Mouse (Mus musculus): Measurements from ENCODE around the gene Olfr1120. TPM values are rescaled to one million over a fixed set of nuclear protein-coding genes. Genes with fewer than 3 reads are reported as not detected.

The Olfr1120 gene
- polyA plus RNA-seq, 1 experiment, result not detected

Other genes starting within 250 kb of the Olfr1120 start
- gene Olfr259, start 240.2 kb upstream of the Olfr1120 start, polyA plus RNA-seq (2012; rRNA removed), result not detected in 2 replicates
- gene Olfr1110, start 214.5 kb upstream of the Olfr1120 start, polyA plus RNA-seq (2012; rRNA removed), result not detected in 2 replicates
- not detected in 2 replicates for gene Olfr1111, start 202.2 kb upstream of the Olfr1120 start, polyA plus RNA-seq (2012; rRNA removed)
- gene Olfr1112, start 167.0 kb upstream of the Olfr1120 start, polyA plus RNA-seq (2012; rRNA removed), result not detected in 2 replicates
- gene Olfr1113, start 145.8 kb upstream of the Olfr1120 start, polyA plus RNA-seq (2012; rRNA removed), result not detected in 2 replicates
- not detected in 2 replicates for gene Olfr1115, start 106.8 kb upstream of the Olfr1120 start, polyA plus RNA-seq (2012; rRNA removed)
- gene Olfr1116, start 87.3 kb upstream of the Olfr1120 start, polyA plus RNA-seq (2012; rRNA removed), result not detected in 2 replicates
- gene Olfr1118, start 47.2 kb upstream of the Olfr1120 start, polyA plus RNA-seq (2012; rRNA removed), result not detected in 2 replicates
- gene Olfr1121, start 15.1 kb downstream of the Olfr1120 start, polyA plus RNA-seq (2012; rRNA removed), result not detected in 2 replicates
- gene Olfr1122, start 31.0 kb downstream of the Olfr1120 start, polyA plus RNA-seq (2012; rRNA removed), result not detected in 2 replicates
- not detected in 2 replicates for gene Olfr1123, start 61.8 kb downstream of the Olfr1120 start, polyA plus RNA-seq (2012; rRNA removed)
- gene Olfr1124, start 75.5 kb downstream of the Olfr1120 start, polyA plus RNA-seq (2012; rRNA removed), result not detected in 2 replicates
- gene Olfr1126, start 99.1 kb downstream of the Olfr1120 start, polyA plus RNA-seq (2012; rRNA removed), result not detected in 2 replicates
- gene Pramel7, start 142.3 kb downstream of the Olfr1120 start, polyA plus RNA-seq (2012; rRNA removed), result 0.13 and 0.21 TPM in 2 replicates
- gene Pramel6, start 151.8 kb downstream of the Olfr1120 start, polyA plus RNA-seq (2012; rRNA removed), result not detected in 2 replicates
- gene Olfr153, start 177.0 kb downstream of the Olfr1120 start, polyA plus RNA-seq (2012; rRNA removed), result 0.08 and 0.42 TPM in 2 replicates
- gene Olfr1128, start 190.7 kb downstream of the Olfr1120 start, polyA plus RNA-seq (2012; rRNA removed), result not detected in 2 replicates
- not detected in 2 replicates for gene Olfr1129, start 219.1 kb downstream of the Olfr1120 start, polyA plus RNA-seq (2012; rRNA removed)